Mouse (Mus musculus) embryonic facial prominence, embryonic 15.5 days (tissue): Measurements from ENCODE around the gene Emid1. TPM values are rescaled to one million over a fixed set of nuclear protein-coding genes. Genes with fewer than 3 reads are reported as not detected.
A peak's percentile ranks its signal among the peaks of the same experiment; 100 is the strongest.

Source experiments
- ATAC-seq: fragments of 200-750 bp; cut with Nextera tagmentation; 2 replicates; pipeline ENCODE4 v1.8.0; 2017; ENCODE audit warnings: low read depth, moderate TSS enrichment; ENCODE audit not compliant: insufficient number of reproducible peaks, low FRiP score, low TSS enrichment
- H3K27ac ChIP-seq: fragments of 300-500 bp; sonication (generic); replicated peaks from 2 replicates; pipeline ENCODE4 v1.5.1; 2015; ENCODE audit warnings: mild to moderate bottlenecking, inconsistent platforms
- H3K27me3 ChIP-seq: fragments of 300-500 bp; sonication (generic); 2 replicates; pipeline ENCODE4 v1.6.1; 2015; ENCODE audit warnings: inconsistent platforms
- H3K36me3 ChIP-seq: fragments of 300-500 bp; sonication (generic); 2 replicates; pipeline ENCODE4 v1.6.1; 2015; ENCODE audit warnings: mild to moderate bottlenecking, inconsistent platforms
- H3K4me1 ChIP-seq: fragments of 300-500 bp; sonication (generic); 2 replicates; pipeline ENCODE4 v1.6.1; 2015; ENCODE audit warnings: inconsistent platforms
- H3K4me2 ChIP-seq: fragments of 300-500 bp; sonication (generic); replicated peaks from 2 replicates; pipeline ENCODE4 v1.6.1; 2015; ENCODE audit warnings: mild to moderate bottlenecking, inconsistent platforms
- H3K4me3 ChIP-seq: fragments of 300-500 bp; sonication (generic); replicated peaks from 2 replicates; pipeline ENCODE4 v1.5.1; 2015; ENCODE audit warnings: mild to moderate bottlenecking, inconsistent platforms
- H3K9ac ChIP-seq: fragments of 300-500 bp; sonication (generic); 2 replicates; pipeline ENCODE4 v1.6.1; 2015; ENCODE audit warnings: inconsistent platforms
- H3K9me3 ChIP-seq: fragments of 300-500 bp; sonication (generic); replicated peaks from 2 replicates; pipeline ENCODE4 v1.6.1; 2016; ENCODE audit warnings: inconsistent platforms
- WGBS: fragments of 180-500 bp; shearing (Covaris S2); methylation state at CpG from one replicate; pipeline ENCODE4 v1.1.7; 2015; 5-methylcytosine and 5-hydroxymethylcytosine counted together
- polyA plus RNA-seq: library from polyadenylated mRNA; unstranded; fragments of >200 nt; fragmentation: Nextera tagmentation; extraction: Ambion mirVana; gene quantifications from 2 replicates; pipeline ENCODE4 v1.2.1, GENCODE M21; 2015

Emid1 gene
- polyA plus RNA-seq, 1 experiment from 2014 or later: 64.0 TPM

- no peaks in the 10 kb centered on the region for H3K36me3 ChIP-seq
- no peaks in the 10 kb centered on the region for H3K27me3 ChIP-seq
- no peak overlapping the region for H3K4me3 ChIP-seq
- peaks cover 29% of the 10 kb centered on the region for H3K4me1 ChIP-seq
- H3K9ac ChIP-seq: no peak overlapping the region
- H3K4me2 ChIP-seq: no peak overlapping the region
- no peaks in the 10 kb centered on the region for H3K9me3 ChIP-seq
- no peak for ATAC-seq
- 70% methylated on average over 17 of the region's 17 CpGs for WGBS
- H3K27ac ChIP-seq: no peak overlapping the region
Measured at GRCm38 (mm10) chr11:5160722-5161485, 8.8 kb upstream of the Emid1 start.

DNA sequence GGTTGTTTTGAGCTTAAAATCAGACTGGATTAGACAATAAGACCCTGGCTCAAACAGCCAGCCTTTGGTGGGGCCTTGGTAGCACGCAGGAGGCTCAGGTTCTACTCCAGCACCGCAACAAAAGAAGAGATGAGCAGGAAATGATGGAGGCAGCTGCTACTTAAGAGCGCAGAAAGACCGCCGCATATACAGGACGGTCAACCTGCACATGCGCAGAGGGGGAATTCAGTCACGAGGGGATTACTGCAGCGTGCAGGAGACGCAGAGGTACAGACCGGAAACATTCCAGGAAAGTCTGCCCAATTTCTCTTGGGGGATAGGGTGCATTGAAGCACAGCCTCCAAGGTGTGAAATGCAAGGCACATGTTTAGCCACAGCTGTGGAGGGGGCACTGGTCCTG lies 6.0 kb upstream of the Emid1 start:
- no peak for ATAC-seq
- 77% methylated on average over 11 of the region's 11 CpGs for WGBS
- Histone ChIP-seq H3K9me3 (no peaks in the 10 kb centered on the region), H3K4me2 (no peak overlapping the region), H3K36me3 (no peaks in the 10 kb centered on the region), H3K27ac (no peak overlapping the region), H3K4me3 (no peak overlapping the region), H3K9ac (no peak overlapping the region), H3K4me1 (peaks cover 12% of the 10 kb centered on the region), H3K27me3 (no peaks in the 10 kb centered on the region)

DNA sequence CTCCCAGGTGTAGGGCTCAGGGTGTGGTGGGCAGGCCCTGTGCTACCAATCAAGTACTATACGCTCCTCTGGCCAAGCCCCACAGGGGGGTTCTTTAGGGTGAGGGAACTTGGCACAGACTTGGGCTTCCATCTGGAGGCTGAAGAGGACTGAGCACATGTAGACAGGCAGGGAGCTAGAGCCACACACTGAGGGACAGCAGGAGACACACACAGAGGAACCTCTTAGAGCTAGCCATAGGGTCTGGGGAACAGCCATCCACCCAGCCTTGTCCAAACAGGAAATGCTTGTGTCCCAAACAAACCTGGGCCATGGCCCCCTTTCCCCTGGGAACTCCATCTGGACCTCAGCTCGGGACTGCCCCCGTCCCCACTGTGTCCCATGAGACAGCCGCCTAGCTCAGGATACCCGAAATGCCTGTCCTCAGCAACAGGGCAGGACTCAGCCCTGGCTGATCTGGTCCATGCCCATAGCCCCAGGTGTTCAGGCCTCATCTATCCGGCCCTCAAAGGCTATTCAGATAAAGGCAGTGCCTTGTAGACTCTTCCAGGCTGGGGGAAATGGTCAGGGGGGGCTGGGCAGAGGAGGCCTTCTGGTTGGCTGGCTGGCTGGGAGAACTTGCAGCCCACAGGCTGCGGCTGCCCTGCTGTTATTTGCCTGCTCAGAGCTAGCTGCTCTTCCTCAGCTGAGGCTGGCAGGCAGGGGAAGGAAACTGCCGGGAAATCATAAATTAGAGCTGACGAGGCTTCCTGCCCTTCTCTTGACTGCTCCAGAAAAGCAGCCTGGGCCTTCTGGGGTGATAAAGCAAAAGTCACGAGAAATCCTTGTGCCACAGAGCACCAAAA lies 3.1 kb upstream of the Emid1 start:
- 46% methylated on average over 10 of the region's 10 CpGs for WGBS
- Histone ChIP-seq H3K4me1 (peaks cover 33% of the 10 kb centered on the region), H3K4me3 (no peak overlapping the region), H3K27me3 (no peaks in the 10 kb centered on the region), H3K9me3 (no peaks in the 10 kb centered on the region), H3K27ac (no peak overlapping the region), H3K36me3 (no peaks in the 10 kb centered on the region), H3K9ac (no peak overlapping the region), H3K4me2 (no peak overlapping the region)
- no peak for ATAC-seq

DNA sequence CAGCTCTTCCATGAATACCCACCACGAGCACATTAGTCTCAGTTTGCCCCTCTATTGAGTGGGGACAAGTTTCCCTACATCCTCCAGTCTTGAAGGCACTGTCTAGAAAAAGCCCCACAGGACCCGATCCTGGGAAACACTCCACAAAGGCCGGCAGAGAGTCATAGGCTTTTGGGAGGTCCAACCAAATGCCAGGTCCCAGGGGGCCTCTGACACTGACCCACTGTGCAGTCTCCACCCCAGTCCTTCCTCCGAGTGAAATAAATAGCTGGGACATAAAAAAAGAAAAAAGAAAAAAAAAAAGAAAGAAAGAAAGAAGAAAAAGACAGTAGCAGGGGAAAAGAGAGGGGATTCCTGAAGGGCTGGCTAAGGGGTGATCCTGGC lies 818 bp downstream of the Emid1 start:
- Histone ChIP-seq H3K36me3 (no peaks in the 10 kb centered on the region), H3K27me3 (no peaks in the 10 kb centered on the region), H3K9ac (peak overlapping the region; percentile 60; the same call in 1 of the 2 replicates), H3K9me3 (no peaks in the 10 kb centered on the region), H3K4me2 (peak overlapping the region; percentile 92), H3K27ac (0 out of 2 replicates have a peak overlapping the region, but pooled peaks have one; percentile 69), H3K4me3 (peak overlapping the region; percentile 59), H3K4me1 (peaks cover 48% of the 10 kb centered on the region)
- ATAC-seq: no peak
- 26% methylated on average over 4 of the region's 4 CpGs for WGBS

- Histone ChIP-seq H3K27me3 (no peaks in the 10 kb centered on the region), H3K9me3 (no peaks in the 10 kb centered on the region), H3K4me1 (peaks cover 48% of the 10 kb centered on the region), H3K36me3 (no peaks in the 10 kb centered on the region), H3K9ac (no peak overlapping the region), H3K4me3 (peak overlapping the region; percentile 59), H3K4me2 (peak overlapping the region; percentile 92), H3K27ac (no peak overlapping the region)
- ATAC-seq: no peak
- WGBS: 53% methylated on average over 9 of the region's 9 CpGs
Measured at GRCm38 (mm10) chr11:5150416-5151246, 1.4 kb downstream of the Emid1 start.

DNA sequence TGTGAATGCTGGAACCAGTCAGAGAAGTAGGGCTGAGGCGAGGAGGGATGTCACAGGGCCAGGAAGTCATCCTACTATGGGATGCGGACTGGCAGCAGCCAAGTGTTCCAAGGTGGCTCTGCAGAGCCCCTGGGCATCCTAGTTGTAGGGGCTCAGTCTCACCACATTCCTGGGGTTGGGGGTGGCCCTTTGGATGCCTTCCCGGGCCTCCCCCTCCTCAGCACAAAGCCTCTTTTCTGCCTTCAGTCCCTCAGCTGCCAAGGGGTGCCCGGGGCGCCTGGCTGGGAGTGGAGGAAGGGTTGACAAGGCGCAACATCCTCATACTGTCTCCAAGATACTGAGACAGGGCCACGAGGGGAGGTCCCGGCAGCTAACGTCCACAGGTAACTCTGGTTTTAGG lies 2.1 kb downstream of the Emid1 start:
- no peak overlapping the region for H3K9ac ChIP-seq
- H3K27ac ChIP-seq: no peak overlapping the region
- H3K4me2 ChIP-seq: peak overlapping the region; percentile 92; the same call in 1 of the 2 replicates
- peaks cover 42% of the 10 kb centered on the region for H3K4me1 ChIP-seq
- H3K27me3 ChIP-seq: no peaks in the 10 kb centered on the region
- 53% methylated on average over 9 of the region's 9 CpGs for WGBS
- ATAC-seq: no peak
- no peaks in the 10 kb centered on the region for H3K9me3 ChIP-seq
- no peaks in the 10 kb centered on the region for H3K36me3 ChIP-seq
- H3K4me3 ChIP-seq: no peak overlapping the region

DNA sequence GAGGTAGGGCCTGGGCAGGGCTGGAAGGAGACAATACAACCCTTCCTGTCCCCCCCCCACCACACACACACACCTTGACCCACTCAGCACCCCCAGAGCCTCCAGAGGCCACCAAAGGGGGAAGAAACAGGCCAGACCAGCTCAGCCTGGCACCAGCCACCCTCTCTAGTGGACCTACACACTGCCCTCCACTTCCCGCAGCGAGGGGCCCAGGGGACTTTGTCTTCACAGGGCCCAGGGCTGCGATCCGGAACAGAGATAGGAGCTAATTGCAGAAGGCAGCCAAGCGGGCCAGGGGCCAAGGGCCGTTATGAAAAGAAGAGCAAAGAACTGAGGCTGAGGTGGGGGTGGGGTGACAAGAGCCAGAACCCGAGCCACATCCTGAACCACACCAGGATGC lies 2.8 kb downstream of the Emid1 start:
- Histone ChIP-seq H3K4me1 (peaks cover 38% of the 10 kb centered on the region), H3K27me3 (no peaks in the 10 kb centered on the region), H3K4me3 (no peak overlapping the region), H3K36me3 (no peaks in the 10 kb centered on the region), H3K4me2 (0 out of 2 replicates have a peak overlapping the region, but pooled peaks have one; percentile 12), H3K27ac (no peak overlapping the region), H3K9ac (no peak overlapping the region), H3K9me3 (no peaks in the 10 kb centered on the region)
- ATAC-seq: no peak
- WGBS: 37% methylated on average over 7 of the region's 7 CpGs

DNA sequence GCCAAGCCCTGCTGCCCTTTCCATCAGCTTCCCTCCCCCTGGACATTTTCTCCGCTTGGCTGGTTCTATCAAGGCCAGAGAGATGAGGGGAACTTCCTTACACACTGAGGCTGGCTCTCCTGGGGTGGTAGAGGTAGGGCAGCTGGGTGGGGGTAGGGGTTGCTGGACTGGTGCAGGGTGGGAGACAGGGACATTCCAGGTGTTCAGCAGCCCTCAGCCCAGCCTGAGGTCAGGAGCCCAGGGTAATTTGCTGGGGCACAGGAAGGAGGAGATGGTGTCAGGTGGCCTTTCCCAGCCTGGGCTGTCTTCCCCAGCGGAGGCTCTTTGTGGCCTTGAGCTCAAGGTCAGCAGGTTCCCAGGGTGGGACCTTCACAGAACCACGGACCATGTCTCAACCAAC lies 6.5 kb downstream of the Emid1 start:
- no peak overlapping the region for H3K4me3 ChIP-seq
- H3K9me3 ChIP-seq: no peaks in the 10 kb centered on the region
- 72% methylated on average over 3 of the region's 3 CpGs for WGBS
- H3K4me2 ChIP-seq: no peak overlapping the region
- no peak for ATAC-seq
- H3K4me1 ChIP-seq: peaks cover 32% of the 10 kb centered on the region
- no peaks in the 10 kb centered on the region for H3K27me3 ChIP-seq
- no peak overlapping the region for H3K27ac ChIP-seq
- no peaks in the 10 kb centered on the region for H3K36me3 ChIP-seq
- no peak overlapping the region for H3K9ac ChIP-seq

DNA sequence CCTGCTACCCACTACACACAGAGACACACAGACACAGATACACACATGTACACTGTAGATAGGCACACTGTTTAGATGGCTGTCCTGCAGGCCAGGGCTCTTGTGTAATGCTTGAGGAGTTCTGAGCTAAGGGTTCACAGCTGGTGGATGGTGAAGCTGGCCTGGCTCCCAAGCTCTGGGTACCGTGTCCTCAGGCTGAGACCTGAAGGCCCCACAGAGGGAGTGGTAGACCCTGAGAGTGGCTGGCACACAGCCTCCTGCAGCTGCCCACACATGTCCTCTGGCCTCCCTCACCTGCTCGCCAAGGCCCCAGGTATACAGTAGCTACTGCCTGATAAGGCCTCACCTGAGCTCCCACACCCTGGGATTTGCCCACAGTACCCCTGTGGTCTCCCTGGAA lies 10.1 kb downstream of the Emid1 start:
- Histone ChIP-seq H3K27me3 (no peaks in the 10 kb centered on the region), H3K9me3 (no peaks in the 10 kb centered on the region), H3K36me3 (no peaks in the 10 kb centered on the region), H3K27ac (no peak overlapping the region), H3K4me2 (no peak overlapping the region), H3K4me1 (peaks cover 17% of the 10 kb centered on the region), H3K4me3 (no peak overlapping the region), H3K9ac (no peak overlapping the region)
- WGBS: 74% methylated on average over 2 of the region's 2 CpGs
- ATAC-seq: peak; percentile 55; the same call in 1 of the 2 replicates

DNA sequence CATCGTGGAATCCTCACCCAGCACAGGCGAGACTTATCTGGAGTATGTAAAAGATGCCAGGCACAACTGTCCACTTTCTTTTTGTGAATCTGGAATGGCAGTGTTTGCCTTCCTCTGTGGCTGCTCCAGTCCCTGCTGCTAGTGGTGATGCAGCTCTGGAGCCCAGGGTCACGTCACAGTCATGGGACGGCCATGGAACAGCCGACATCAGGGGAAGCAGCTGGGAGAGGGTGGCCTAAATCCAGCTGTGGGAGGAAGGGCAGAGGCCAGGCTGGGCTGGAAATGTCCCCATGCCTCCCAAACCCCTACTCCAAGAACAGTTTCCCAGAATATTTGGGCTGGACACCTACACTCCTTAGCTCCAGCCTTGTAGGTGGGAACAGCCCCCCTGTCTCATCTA lies 10.8 kb downstream of the Emid1 start:
- peaks cover 17% of the 10 kb centered on the region for H3K4me1 ChIP-seq
- 87% methylated on average over 5 of the region's 5 CpGs for WGBS
- no peaks in the 10 kb centered on the region for H3K9me3 ChIP-seq
- H3K4me2 ChIP-seq: no peak overlapping the region
- H3K36me3 ChIP-seq: no peaks in the 10 kb centered on the region
- H3K27me3 ChIP-seq: no peaks in the 10 kb centered on the region
- no peak for ATAC-seq
- H3K27ac ChIP-seq: no peak overlapping the region
- no peak overlapping the region for H3K4me3 ChIP-seq
- H3K9ac ChIP-seq: no peak overlapping the region

DNA sequence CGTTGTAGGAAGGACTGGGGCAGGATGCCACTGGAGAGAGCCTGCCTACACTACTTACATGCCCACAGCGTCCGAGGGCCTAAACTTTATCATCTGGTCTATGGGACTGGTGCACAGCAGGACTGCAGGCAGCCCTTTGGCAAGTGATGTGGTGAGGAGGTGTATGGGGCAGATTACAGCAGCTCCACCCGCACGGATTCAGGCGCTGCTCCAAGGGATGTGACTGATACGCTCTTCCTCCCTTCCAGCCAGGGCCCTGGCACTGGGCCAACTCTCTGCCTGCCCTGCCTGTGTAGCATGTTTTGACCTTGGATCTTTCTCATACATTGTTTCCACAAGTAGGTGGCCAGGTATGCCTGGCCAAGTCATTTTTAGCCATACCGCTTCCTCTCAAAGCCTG lies 11.4 kb downstream of the Emid1 start:
- H3K27me3 ChIP-seq: no peaks in the 10 kb centered on the region
- no peak overlapping the region for H3K4me2 ChIP-seq
- no peak overlapping the region for H3K4me3 ChIP-seq
- H3K36me3 ChIP-seq: no peaks in the 10 kb centered on the region
- no peaks in the 10 kb centered on the region for H3K9me3 ChIP-seq
- H3K4me1 ChIP-seq: peaks cover 23% of the 10 kb centered on the region
- H3K27ac ChIP-seq: peak overlapping the region; percentile 30; the same call in 1 of the 2 replicates
- H3K9ac ChIP-seq: no peak overlapping the region
- ATAC-seq: no peak
- 33% methylated on average over 8 of the region's 8 CpGs for WGBS
